Mouse (Mus musculus): ENCODE measurements around the gene Chrng.

GRCm38 (mm10) chr1:87187037-87187355, 17.5 kb upstream of the Chrng start:
- TF ChIP-seq CTCF (IDR thresholded peaks at IDR 0.05; ENCODE audit: insufficient read depth, low read length) (peak; percentile 72), POLR2A (IDR thresholded peaks at IDR 0.05; ENCODE audit: borderline replicate concordance, extremely low read depth, low read depth, low read length) (no peak)

Data from lung, adult 2 months (tissue).